Mouse (Mus musculus): ENCODE results near the gene Gkn2. TPM values are rescaled to one million over a fixed set of nuclear protein-coding genes. Genes with fewer than 3 reads are reported as not detected.

The Gkn2 gene
- polyA plus RNA-seq, 1 experiment, result not detected

GRCm38 (mm10) chr6:87354441-87354840 lies 18.7 kb upstream of the Gkn2 start:
- no peak for TF ChIP-seq POLR2A (IDR thresholded peaks at IDR 0.05; ENCODE audit: insufficient read length, low read depth)
- TF ChIP-seq USF1 (IDR thresholded peaks at IDR 0.05; ENCODE audit: low read depth), result no peak
- no peak for TF ChIP-seq CEBPB (IDR thresholded peaks at IDR 0.05; ENCODE audit: insufficient read depth, poor library complexity, severe bottlenecking)
- no peak for TF ChIP-seq E2F4 (IDR thresholded peaks at IDR 0.05; ENCODE audit: insufficient read depth)
- no peak for TF ChIP-seq MYOG (IDR thresholded peaks at IDR 0.05; ENCODE audit: control insufficient read depth in 1 of 3, insufficient read depth in 1 of 3, insufficient read length in 2 of 3, low read depth in 2 of 3)
- TF ChIP-seq REST (IDR thresholded peaks at IDR 0.05; ENCODE audit: insufficient read depth, insufficient read length), result no peak
- no peak for TF ChIP-seq TCF12 (IDR thresholded peaks at IDR 0.05; ENCODE audit: insufficient read depth, poor library complexity, severe bottlenecking)
- TF ChIP-seq SRF (IDR thresholded peaks at IDR 0.05; ENCODE audit: control insufficient read depth, insufficient read length, low read depth), result no peak
- TF ChIP-seq POLR2AphosphoS2 (IDR thresholded peaks at IDR 0.05; ENCODE audit: insufficient read length, low read depth), result no peak
- TF ChIP-seq MYOD1 (IDR thresholded peaks at IDR 0.05; ENCODE audit: control insufficient read depth in 1 of 3, insufficient read length in 2 of 3, low read depth in 2 of 3), result no peak
- TF ChIP-seq TCF3 (IDR thresholded peaks at IDR 0.05; ENCODE audit: insufficient read length, low read depth), result no peak
- no peak for TF ChIP-seq MAX (IDR thresholded peaks at IDR 0.05; ENCODE audit: low read depth)
- Histone ChIP-seq H3ac (ENCODE audit: control insufficient read depth, insufficient read length) (no peak overlapping the region), H3K36me3 (ENCODE audit: control insufficient read depth, insufficient read depth) (no peaks in the 10 kb centered on the region), H3K27me3 (ENCODE audit: control insufficient read depth, insufficient read depth, insufficient read length) (no peaks in the 10 kb centered on the region), H3K4me2 (ENCODE audit: low read depth) (no peak overlapping the region), H3K4me3 (no peak overlapping the region), H3K79me2 (ENCODE audit: control insufficient read depth, insufficient read depth) (no peaks in the 10 kb centered on the region)

- Histone ChIP-seq H3K79me2 (ENCODE audit: control insufficient read depth, insufficient read depth) (no peaks in the 10 kb centered on the region), H3K4me2 (ENCODE audit: low read depth) (no peak overlapping the region), H3K4me3 (no peak overlapping the region), H3K27me3 (ENCODE audit: control insufficient read depth, insufficient read depth, insufficient read length) (peaks cover 45% of the 10 kb centered on the region), H3ac (ENCODE audit: control insufficient read depth, insufficient read length) (no peak overlapping the region), H3K36me3 (ENCODE audit: control insufficient read depth, insufficient read depth) (no peaks in the 10 kb centered on the region)
- TF ChIP-seq CEBPB (IDR thresholded peaks at IDR 0.05; ENCODE audit: insufficient read depth, poor library complexity, severe bottlenecking) (no peak), REST (IDR thresholded peaks at IDR 0.05; ENCODE audit: insufficient read depth, insufficient read length) (no peak), POLR2AphosphoS2 (IDR thresholded peaks at IDR 0.05; ENCODE audit: insufficient read length, low read depth) (no peak), TCF12 (IDR thresholded peaks at IDR 0.05; ENCODE audit: insufficient read depth, poor library complexity, severe bottlenecking) (no peak), MAX (IDR thresholded peaks at IDR 0.05; ENCODE audit: low read depth) (no peak), SRF (IDR thresholded peaks at IDR 0.05; ENCODE audit: control insufficient read depth, insufficient read length, low read depth) (no peak)
These were observed 3.9 kb upstream of the Gkn2 start for GRCm38 (mm10) chr6:87369223-87369622.

GRCm38 (mm10) chr6:87383926-87384691 lies 11.0 kb downstream of the Gkn2 start:
- Histone ChIP-seq H3K36me3 (ENCODE audit: control insufficient read depth, insufficient read depth) (no peaks in the 10 kb centered on the region), H3ac (ENCODE audit: control insufficient read depth, insufficient read length) (no peak overlapping the region), H3K4me3 (no peak overlapping the region), H3K27me3 (ENCODE audit: control insufficient read depth, insufficient read depth, insufficient read length) (peaks cover 32% of the 10 kb centered on the region), H3K4me2 (ENCODE audit: low read depth) (no peak overlapping the region), H3K79me2 (ENCODE audit: control insufficient read depth, insufficient read depth) (no peaks in the 10 kb centered on the region)
- TF ChIP-seq POLR2AphosphoS2 (IDR thresholded peaks at IDR 0.05; ENCODE audit: insufficient read length, low read depth), result no peak

GRCm38 (mm10) chr6:87384761-87385160 lies 11.6 kb downstream of the Gkn2 start:
- TF ChIP-seq TCF12 (IDR thresholded peaks at IDR 0.05; ENCODE audit: insufficient read depth, poor library complexity, severe bottlenecking), result no peak
- no peak for TF ChIP-seq USF1 (IDR thresholded peaks at IDR 0.05; ENCODE audit: low read depth)
- TF ChIP-seq REST (IDR thresholded peaks at IDR 0.05; ENCODE audit: insufficient read depth, insufficient read length), result no peak
- no peak for TF ChIP-seq MYOD1 (IDR thresholded peaks at IDR 0.05; ENCODE audit: control insufficient read depth in 1 of 3, insufficient read length in 2 of 3, low read depth in 2 of 3)
- no peak for TF ChIP-seq POLR2A (IDR thresholded peaks at IDR 0.05; ENCODE audit: insufficient read length, low read depth)
- TF ChIP-seq MYOG (IDR thresholded peaks at IDR 0.05; ENCODE audit: control insufficient read depth in 1 of 3, insufficient read depth in 1 of 3, insufficient read length in 2 of 3, low read depth in 2 of 3), result no peak
- no peak for TF ChIP-seq E2F4 (IDR thresholded peaks at IDR 0.05; ENCODE audit: insufficient read depth)
- no peak for TF ChIP-seq TCF3 (IDR thresholded peaks at IDR 0.05; ENCODE audit: insufficient read length, low read depth)
- TF ChIP-seq MAX (IDR thresholded peaks at IDR 0.05; ENCODE audit: low read depth), result no peak
- no peak for TF ChIP-seq CEBPB (IDR thresholded peaks at IDR 0.05; ENCODE audit: insufficient read depth, poor library complexity, severe bottlenecking)
- no peak for TF ChIP-seq POLR2AphosphoS2 (IDR thresholded peaks at IDR 0.05; ENCODE audit: insufficient read length, low read depth)
- no peak for TF ChIP-seq SRF (IDR thresholded peaks at IDR 0.05; ENCODE audit: control insufficient read depth, insufficient read length, low read depth)
- Histone ChIP-seq H3K27me3 (ENCODE audit: control insufficient read depth, insufficient read depth, insufficient read length) (peaks cover 27% of the 10 kb centered on the region), H3K4me2 (ENCODE audit: low read depth) (no peak overlapping the region), H3ac (ENCODE audit: control insufficient read depth, insufficient read length) (no peak overlapping the region), H3K4me3 (no peak overlapping the region), H3K79me2 (ENCODE audit: control insufficient read depth, insufficient read depth) (no peaks in the 10 kb centered on the region), H3K36me3 (ENCODE audit: control insufficient read depth, insufficient read depth) (no peaks in the 10 kb centered on the region)

GRCm38 (mm10) chr6:87386203-87386602 lies 13.0 kb downstream of the Gkn2 start:
- no peaks in the 10 kb centered on the region for H3K36me3 ChIP-seq (ENCODE audit: control insufficient read depth, insufficient read depth)
- H3ac ChIP-seq (ENCODE audit: control insufficient read depth, insufficient read length), result no peak overlapping the region
- TF ChIP-seq POLR2A (IDR thresholded peaks at IDR 0.05; ENCODE audit: insufficient read length, low read depth) (no peak), TCF3 (IDR thresholded peaks at IDR 0.05; ENCODE audit: insufficient read length, low read depth) (no peak), MAX (IDR thresholded peaks at IDR 0.05; ENCODE audit: low read depth) (no peak)
- H3K27me3 ChIP-seq (ENCODE audit: control insufficient read depth, insufficient read depth, insufficient read length), result peaks cover 15% of the 10 kb centered on the region
- H3K4me3 ChIP-seq, result no peak overlapping the region
- H3K79me2 ChIP-seq (ENCODE audit: control insufficient read depth, insufficient read depth), result no peaks in the 10 kb centered on the region
- peak overlapping the region; percentile 90 for H3K4me2 ChIP-seq (ENCODE audit: low read depth)
